Mouse (Mus musculus): ENCODE measurements around the gene Fam198b. TPM values are rescaled to one million over a fixed set of nuclear protein-coding genes. Genes with fewer than 3 reads are reported as not detected.
"Not testable (repeated sequence)": the region's sequence is repeated elsewhere in the genome, so short reads cannot be mapped to it uniquely, and the experiment has no call there.

Gene Fam198b
- total and polyA plus RNA-seq, 2 experiments from 2014 or later: 1.8 to 3.1 TPM

GRCm38 (mm10) chr3:79956792-79957191 lies 72.5 kb downstream of the Fam198b start:
- no peaks in the 10 kb centered on the region for H3K9me3 ChIP-seq (ENCODE audit: low read length)
- DNase-seq (ENCODE audit: low spot score): no peak
- no peaks in the 10 kb centered on the region for H3K36me3 ChIP-seq (ENCODE audit: insufficient read depth, low read length)
- no peak overlapping the region for H3K4me2 ChIP-seq (ENCODE audit: low read depth, low read length)
- no peak overlapping the region for H3K4me3 ChIP-seq (ENCODE audit: low read length)
- H3K9ac ChIP-seq (replicated peaks; ENCODE audit: low read length): no peak overlapping the region
- TF ChIP-seq CTCF (IDR thresholded peaks at IDR 0.05; ENCODE audit: low read depth): no peak
- H3K27me3 ChIP-seq (ENCODE audit: insufficient read depth, low read length): no peaks in the 10 kb centered on the region
- no peak overlapping the region for H3K27ac ChIP-seq
- no peaks in the 10 kb centered on the region for H3K4me1 ChIP-seq (ENCODE audit: insufficient read depth, low read length)
- ATAC-seq: no peak

GRCm38 (mm10) chr3:79957752-79958151 lies 73.4 kb downstream of the Fam198b start:
- Histone ChIP-seq H3K9ac (replicated peaks; ENCODE audit: low read length) (no peak overlapping the region), H3K27ac (no peak overlapping the region), H3K4me1 (ENCODE audit: insufficient read depth, low read length) (no peaks in the 10 kb centered on the region), H3K4me3 (ENCODE audit: low read length) (no peak overlapping the region), H3K4me2 (ENCODE audit: low read depth, low read length) (no peak overlapping the region), H3K36me3 (ENCODE audit: insufficient read depth, low read length) (no peaks in the 10 kb centered on the region), H3K9me3 (ENCODE audit: low read length) (no peaks in the 10 kb centered on the region), H3K27me3 (ENCODE audit: insufficient read depth, low read length) (no peaks in the 10 kb centered on the region)
- WGBS: 91% methylated on average over 2 of the region's 2 CpGs
- ATAC-seq (no peak), DNase-seq (ENCODE audit: low spot score) (no peak)
- TF ChIP-seq CTCF (IDR thresholded peaks at IDR 0.05; ENCODE audit: low read depth): no peak

- Histone ChIP-seq H3K36me3 (ENCODE audit: insufficient read depth, low read length) (no peaks in the 10 kb centered on the region), H3K9me3 (ENCODE audit: low read length) (no peaks in the 10 kb centered on the region), H3K27ac (no peak overlapping the region), H3K4me1 (ENCODE audit: insufficient read depth, low read length) (no peaks in the 10 kb centered on the region), H3K27me3 (ENCODE audit: insufficient read depth, low read length) (no peaks in the 10 kb centered on the region), H3K4me2 (ENCODE audit: low read depth, low read length) (no peak overlapping the region), H3K9ac (replicated peaks; ENCODE audit: low read length) (no peak overlapping the region), H3K4me3 (ENCODE audit: low read length) (no peak overlapping the region)
- 89% methylated on average over 4 of the region's 4 CpGs for WGBS
- ATAC-seq: no peak
- TF ChIP-seq CTCF (IDR thresholded peaks at IDR 0.05; ENCODE audit: low read depth): no peak
- no peak for DNase-seq (ENCODE audit: low spot score)
Measured at GRCm38 (mm10) chr3:79966709-79967108, 82.4 kb downstream of the Fam198b start.

GRCm38 (mm10) chr3:79967346-79967745 lies 83.0 kb downstream of the Fam198b start:
- TF ChIP-seq CTCF (IDR thresholded peaks at IDR 0.05; ENCODE audit: low read depth): no peak
- ATAC-seq (no peak), DNase-seq (ENCODE audit: low spot score) (no peak)
- H3K4me3 ChIP-seq (ENCODE audit: low read length): no peak overlapping the region
- H3K27me3 ChIP-seq (ENCODE audit: insufficient read depth, low read length): no peaks in the 10 kb centered on the region
- whole genome bisulfite sequencing: 76% methylated on average over 1 of the region's 1 CpGs
- H3K4me1 ChIP-seq (ENCODE audit: insufficient read depth, low read length): no peaks in the 10 kb centered on the region
- no peak overlapping the region for H3K9ac ChIP-seq (replicated peaks; ENCODE audit: low read length)
- no peak overlapping the region for H3K27ac ChIP-seq
- H3K36me3 ChIP-seq (ENCODE audit: insufficient read depth, low read length): no peaks in the 10 kb centered on the region
- no peak overlapping the region for H3K4me2 ChIP-seq (ENCODE audit: low read depth, low read length)
- no peaks in the 10 kb centered on the region for H3K9me3 ChIP-seq (ENCODE audit: low read length)

DNA sequence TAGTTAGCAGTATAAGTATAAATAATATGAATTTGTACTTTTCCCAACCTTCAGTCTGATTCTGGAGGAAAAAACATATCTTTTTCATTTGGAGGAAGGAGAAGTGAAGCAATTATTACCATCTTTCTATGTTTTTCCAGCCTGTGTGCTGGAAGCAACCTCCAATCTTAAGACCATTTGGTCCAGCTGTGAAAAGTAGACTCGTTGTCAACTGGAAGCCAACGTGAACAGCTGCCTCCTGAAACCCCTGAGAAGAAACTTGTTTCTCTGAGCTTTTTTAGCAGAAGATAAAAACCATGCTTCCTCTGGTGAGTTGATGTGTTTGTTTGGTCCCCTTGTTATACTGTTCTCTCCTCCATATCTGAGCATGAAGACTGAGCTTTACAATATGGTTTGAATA lies 84.1 kb downstream of the Fam198b start:
- no peak overlapping the region for H3K27ac ChIP-seq
- ATAC-seq: no peak
- no peak overlapping the region for H3K9ac ChIP-seq (replicated peaks; ENCODE audit: low read length)
- H3K4me3 ChIP-seq (ENCODE audit: low read length): no peak overlapping the region
- no peak for DNase-seq (ENCODE audit: low spot score)
- H3K4me1 ChIP-seq (ENCODE audit: insufficient read depth, low read length): no peaks in the 10 kb centered on the region
- H3K36me3 ChIP-seq (ENCODE audit: insufficient read depth, low read length): no peaks in the 10 kb centered on the region
- H3K9me3 ChIP-seq (ENCODE audit: low read length): no peaks in the 10 kb centered on the region
- 68% methylated on average over 2 of the region's 2 CpGs for WGBS
- H3K4me2 ChIP-seq (ENCODE audit: low read depth, low read length): no peak overlapping the region
- H3K27me3 ChIP-seq (ENCODE audit: insufficient read depth, low read length): no peaks in the 10 kb centered on the region
- TF ChIP-seq CTCF (IDR thresholded peaks at IDR 0.05; ENCODE audit: low read depth): no peak

DNA sequence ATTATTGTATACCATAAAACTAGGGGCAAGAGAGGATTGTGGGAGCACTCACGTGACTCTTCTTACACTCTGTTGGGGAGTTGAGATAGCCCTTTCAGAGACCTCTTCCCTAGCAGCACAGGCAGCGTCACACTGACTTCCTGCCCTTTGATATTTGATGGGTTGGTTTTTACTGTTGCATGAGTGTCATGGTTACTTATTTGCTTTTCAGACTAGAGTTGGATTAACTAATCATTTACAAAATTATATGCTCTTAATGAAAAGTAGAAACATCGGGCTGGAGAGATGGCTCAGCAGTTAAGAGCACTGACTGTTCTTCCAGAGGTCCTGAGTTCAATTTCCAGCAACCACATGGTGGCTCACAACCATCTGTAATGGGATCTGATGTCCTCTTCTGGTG lies 85.2 kb downstream of the Fam198b start:
- H3K36me3 ChIP-seq (ENCODE audit: insufficient read depth, low read length); DNase-seq (ENCODE audit: low spot score); H3K9ac ChIP-seq (replicated peaks; ENCODE audit: low read length); ATAC-seq; H3K27me3 ChIP-seq (ENCODE audit: insufficient read depth, low read length); H3K4me1 ChIP-seq (ENCODE audit: insufficient read depth, low read length); H3K9me3 ChIP-seq (ENCODE audit: low read length); H3K27ac ChIP-seq; H3K4me2 ChIP-seq (ENCODE audit: low read depth, low read length); H3K4me3 ChIP-seq (ENCODE audit: low read length): not testable (repeated sequence)
- WGBS: 86% methylated on average over 3 of the region's 3 CpGs

GRCm38 (mm10) chr3:79970070-79970469 lies 85.7 kb downstream of the Fam198b start:
- Histone ChIP-seq H3K27ac (no peak overlapping the region), H3K4me2 (ENCODE audit: low read depth, low read length) (no peak overlapping the region), H3K36me3 (ENCODE audit: insufficient read depth, low read length) (no peaks in the 10 kb centered on the region), H3K9ac (replicated peaks; ENCODE audit: low read length) (no peak overlapping the region), H3K9me3 (ENCODE audit: low read length) (no peaks in the 10 kb centered on the region), H3K4me1 (ENCODE audit: insufficient read depth, low read length) (no peaks in the 10 kb centered on the region), H3K27me3 (ENCODE audit: insufficient read depth, low read length) (no peaks in the 10 kb centered on the region), H3K4me3 (ENCODE audit: low read length) (no peak overlapping the region)
- DNase-seq (ENCODE audit: low spot score): no peak
- TF ChIP-seq CTCF (IDR thresholded peaks at IDR 0.05; ENCODE audit: low read depth): no peak
- no peak for ATAC-seq
- WGBS: 70% methylated on average over 2 of the region's 2 CpGs

All from hindbrain, postnatal 0 days (tissue).